Comparison of ENCODE assay signal across 15 mouse cellular contexts in the genomic region with DNA sequence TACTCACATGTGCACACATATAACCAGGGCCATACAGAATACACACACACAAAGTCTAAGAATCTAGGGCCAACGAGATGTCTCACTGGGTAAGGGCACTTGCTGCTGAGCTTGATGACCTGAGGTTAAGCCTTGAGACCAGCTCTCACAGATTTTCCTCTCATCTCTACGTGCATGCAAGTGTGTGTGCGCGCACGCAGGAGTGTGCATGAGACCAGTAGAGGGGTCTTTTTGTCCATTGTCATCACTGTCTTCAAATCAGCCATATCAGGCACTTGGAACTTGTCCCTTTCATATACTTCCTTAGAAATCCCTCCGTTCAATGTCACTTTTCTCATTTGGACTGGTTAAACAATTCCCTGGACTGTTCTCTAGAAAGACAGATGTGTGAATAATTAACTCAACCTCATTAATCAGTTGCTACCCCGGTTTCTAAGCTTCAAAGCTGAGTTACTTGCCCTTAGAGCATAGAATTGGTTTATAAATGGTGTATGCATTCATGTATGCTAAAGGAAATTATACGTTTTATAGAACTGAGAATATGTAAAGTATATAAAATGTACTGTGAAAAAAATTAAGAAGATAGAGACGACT.
DNase-seq lines count a peak whose midpoint lies in the region; ATAC-seq and TF ChIP-seq lines count a peak whose summit lies in the region.
"Had no signal": no experiment of that assay in that cellular context is flagged by ENCODE, and none has a peak within 500 bp of the region (broad histone marks: within the 10 kb centered on the region; RNA-seq: fewer than 3 reads in every experiment).

No protein-coding gene starts in this region.

- H3K9me3 ChIP-seq in intestine, embryonic 14.5 days (ENCODE audit: control insufficient read depth, low read length), result no peaks in the 10 kb centered on the region
- H3K9me3 ChIP-seq in intestine, embryonic 16.5 days (ENCODE audit: control insufficient read depth, low read length), result no peaks in the 10 kb centered on the region
- H3K9me3 ChIP-seq in kidney, postnatal 0 days (replicated peaks; ENCODE audit: low read length), result no peaks in the 10 kb centered on the region
- H3K9me3 ChIP-seq: embryonic facial prominence, embryonic 12.5 days; heart, embryonic 12.5 days; midbrain, embryonic 12.5 days had no signal

- H3K27me3 ChIP-seq in intestine, embryonic 14.5 days (replicated peaks; ENCODE audit: control insufficient read depth, insufficient read depth, low read length), result no peaks in the 10 kb centered on the region
- H3K27me3 ChIP-seq in intestine, embryonic 16.5 days (replicated peaks; ENCODE audit: control insufficient read depth, insufficient read depth, low read length), result no peaks in the 10 kb centered on the region
- H3K27me3 ChIP-seq in kidney, postnatal 0 days (ENCODE audit: insufficient read depth, low read length), result no peaks in the 10 kb centered on the region
- H3K27me3 ChIP-seq: embryonic facial prominence, embryonic 12.5 days; heart, embryonic 12.5 days; midbrain, embryonic 12.5 days had no signal

- WGBS in intestine, embryonic 14.5 days, result 69% methylated on average over 9 of the region's 9 CpGs
- 52% methylated on average over 9 of the region's 9 CpGs for WGBS in intestine, embryonic 16.5 days
- 56% methylated on average over 9 of the region's 9 CpGs for WGBS in kidney, postnatal 0 days

- no peaks in the 10 kb centered on the region for H3K36me3 ChIP-seq in intestine, embryonic 14.5 days (ENCODE audit: control insufficient read depth, insufficient read depth, low read length)
- no peaks in the 10 kb centered on the region for H3K36me3 ChIP-seq in intestine, embryonic 16.5 days (ENCODE audit: control insufficient read depth, insufficient read depth, low read length)
- H3K36me3 ChIP-seq in kidney, postnatal 0 days (ENCODE audit: insufficient read depth, low read length), result no peaks in the 10 kb centered on the region
- H3K36me3 ChIP-seq: embryonic facial prominence, embryonic 12.5 days; heart, embryonic 12.5 days; midbrain, embryonic 12.5 days had no signal

- ATAC-seq in intestine, embryonic 14.5 days (replicated peaks; ENCODE audit: low FRiP score, low TSS enrichment, low read depth), result no peak
- ATAC-seq in intestine, embryonic 16.5 days, result peak; percentile 48
- peak; percentile 47 for ATAC-seq in kidney, postnatal 0 days (replicated peaks; ENCODE audit: low FRiP score, low read depth)

- peaks cover 6% of the 10 kb centered on the region for H3K4me1 ChIP-seq in intestine, embryonic 14.5 days (replicated peaks; ENCODE audit: control insufficient read depth, insufficient read depth, low read length)
- H3K4me1 ChIP-seq in intestine, embryonic 16.5 days (ENCODE audit: control insufficient read depth, insufficient read depth, low read length), result peaks cover 7% of the 10 kb centered on the region
- H3K4me1 ChIP-seq in kidney, postnatal 0 days (replicated peaks; ENCODE audit: insufficient read depth, low read length), result peaks cover 11% of the 10 kb centered on the region; the same call in 1 of the 2 replicates
- H3K4me1 ChIP-seq: embryonic facial prominence, embryonic 12.5 days; heart, embryonic 12.5 days had no signal

- no peak overlapping the region for H3K4me2 ChIP-seq in intestine, embryonic 14.5 days (ENCODE audit: low read length)
- H3K4me2 ChIP-seq in intestine, embryonic 16.5 days (ENCODE audit: low read depth, low read length), result no peak overlapping the region
- 0 out of 2 replicates have a peak overlapping the region, but pooled peaks have one; percentile 8 for H3K4me2 ChIP-seq in kidney, postnatal 0 days (ENCODE audit: low read length)
- H3K4me2 ChIP-seq: embryonic facial prominence, embryonic 12.5 days; heart, embryonic 12.5 days; midbrain, embryonic 12.5 days had no signal

- peak overlapping the region; percentile 85 for H3K27ac ChIP-seq in layer of hippocampus, adult 2 months
- H3K27ac ChIP-seq in intestine, embryonic 14.5 days (ENCODE audit: low read depth), result no peak overlapping the region
- H3K27ac ChIP-seq in intestine, embryonic 16.5 days (ENCODE audit: low read length), result peak overlapping the region; percentile 43; the same call in 1 of the 2 replicates
- H3K27ac ChIP-seq in kidney, postnatal 0 days, result peak overlapping the region; percentile 73
- H3K27ac ChIP-seq: embryonic facial prominence, embryonic 12.5 days; liver, embryonic 14.5 days; midbrain, embryonic 12.5 days had no signal

- TF ChIP-seq CTCF in layer of hippocampus, adult 2 months (conservative IDR thresholded peaks at IDR 0.05), result no peak
- no peak for TF ChIP-seq CTCF in kidney, postnatal 0 days (IDR thresholded peaks at IDR 0.05; ENCODE audit: low read depth)

- no peak overlapping the region for H3K9ac ChIP-seq in intestine, embryonic 14.5 days (ENCODE audit: low read length)
- H3K9ac ChIP-seq in intestine, embryonic 16.5 days (ENCODE audit: low read depth, low read length), result no peak overlapping the region
- H3K9ac ChIP-seq in kidney, postnatal 0 days (ENCODE audit: low read depth, low read length), result no peak overlapping the region
- H3K9ac ChIP-seq: embryonic facial prominence, embryonic 12.5 days; heart, embryonic 12.5 days; liver, embryonic 14.5 days; midbrain, embryonic 12.5 days had no signal

- DNase-seq in layer of hippocampus, adult 2 months (ENCODE audit: low spot score in 2 of 2), result no peak
- DNase-seq in layer of hippocampus, adult 8-10 months (ENCODE audit: low spot score in 2 of 2), result no peak
- peak; percentile 50 for DNase-seq in intestine, embryonic 14.5 days (ENCODE audit: low spot score)
- DNase-seq in kidney, postnatal 0 days (ENCODE audit: low spot score), result peak; percentile 47
- no peak for DNase-seq in adrenal gland, postnatal 36 days
- no peak for DNase-seq in left cerebral cortex, adult 18-20 months (ENCODE audit: low spot score in 2 of 2)
- no peak for DNase-seq in cerebellum, postnatal 10 days
- DNase-seq: cerebellum, adult 8-10 months; heart, postnatal 4 days; thymus, postnatal 36 days had no signal

- H3K4me3 ChIP-seq in layer of hippocampus, adult 2 months, result no peak overlapping the region
- H3K4me3 ChIP-seq in intestine, embryonic 14.5 days (ENCODE audit: low read depth, low read length), result no peak overlapping the region
- H3K4me3 ChIP-seq in intestine, embryonic 16.5 days (ENCODE audit: low read length), result no peak overlapping the region
- no peak overlapping the region for H3K4me3 ChIP-seq in kidney, postnatal 0 days (replicated peaks; ENCODE audit: low read depth, low read length)
- H3K4me3 ChIP-seq: embryonic facial prominence, embryonic 12.5 days; heart, embryonic 12.5 days; midbrain, embryonic 12.5 days had no signal

Comparison
In these comparisons a context has a peak if more than half of its experiments do, and no peak if none do; other contexts are left out.
1. DNase-seq: peak in intestine, embryonic 14.5 days (single experiment) and kidney, postnatal 0 days (single experiment); none in layer of hippocampus, adult 2 months (0 of 2), layer of hippocampus, adult 8-10 months (0 of 2), adrenal gland, postnatal 36 days (0 of 2), left cerebral cortex, adult 18-20 months (0 of 2) and cerebellum, postnatal 10 days (0 of 2).